Mouse (Mus musculus): ENCODE measurements around the gene Runx2. TPM values are rescaled to one million over a fixed set of nuclear protein-coding genes. Genes with fewer than 3 reads are reported as not detected.

Runx2 gene
- polyA plus RNA-seq, 1 experiment from 2014 or later = 10.1 TPM

GRCm38 (mm10) chr17:44663208-44663607 is 151.4 kb downstream of the Runx2 start:
- Histone ChIP-seq H3K4me2 (ENCODE audit: low read depth, low read length) (no peak overlapping the region), H3K27me3 (ENCODE audit: control insufficient read depth, insufficient read depth, low read length) (no peaks in the 10 kb centered on the region), H3K4me3 (ENCODE audit: low read depth, low read length) (no peak overlapping the region), H3K27ac (replicated peaks; ENCODE audit: low read depth, low read length) (no peak overlapping the region), H3K4me1 (ENCODE audit: control insufficient read depth, insufficient read depth, low read length) (no peaks in the 10 kb centered on the region), H3K9ac (replicated peaks; ENCODE audit: low read length) (no peak overlapping the region), H3K36me3 (replicated peaks; ENCODE audit: control insufficient read depth, insufficient read depth, low read depth, low read length) (no peaks in the 10 kb centered on the region), H3K9me3 (replicated peaks; ENCODE audit: control insufficient read depth, low read length) (no peaks in the 10 kb centered on the region)
- no peak for DNase-seq (ENCODE audit: low spot score)
- WGBS = 78% methylated on average over 1 of the region's 1 CpGs
- no peak for ATAC-seq (replicated peaks; ENCODE audit: insufficient number of reproducible peaks, low FRiP score, low TSS enrichment, low read depth)

DNA sequence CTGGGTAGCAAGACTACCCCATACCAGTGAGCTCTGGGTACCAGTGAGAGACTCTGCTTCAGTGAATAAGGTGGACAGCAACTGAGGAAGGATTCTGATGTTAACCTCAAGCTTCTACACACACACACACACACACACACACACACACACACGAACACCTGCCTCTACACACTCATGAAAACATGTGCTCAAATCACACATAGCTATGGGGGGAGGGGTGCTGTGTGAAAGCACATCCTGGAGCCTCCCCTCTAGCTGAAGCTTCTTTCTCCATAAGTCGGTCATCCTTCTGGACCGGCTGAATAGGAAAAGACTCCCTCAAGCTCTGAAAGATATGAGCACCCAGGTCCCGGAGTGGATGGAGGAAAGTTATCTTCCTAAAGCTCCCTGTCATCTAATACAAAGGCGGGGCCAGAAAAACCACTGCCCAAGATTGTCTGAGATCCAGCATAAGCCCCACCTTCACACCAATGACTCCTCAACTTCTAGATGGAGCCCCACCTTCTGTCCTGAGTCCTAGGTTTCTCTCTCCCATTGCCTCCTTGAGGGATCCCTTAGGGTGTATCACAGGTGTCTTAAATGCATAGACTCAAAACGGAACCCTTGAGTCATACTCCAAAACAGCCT is 152.4 kb downstream of the Runx2 start:
- 92% methylated on average over 6 of the region's 6 CpGs for WGBS
- no peaks in the 10 kb centered on the region for H3K27me3 ChIP-seq (ENCODE audit: control insufficient read depth, insufficient read depth, low read length)
- H3K4me2 ChIP-seq (ENCODE audit: low read depth, low read length) = no peak overlapping the region
- H3K36me3 ChIP-seq (replicated peaks; ENCODE audit: control insufficient read depth, insufficient read depth, low read depth, low read length) = no peaks in the 10 kb centered on the region
- ATAC-seq (replicated peaks; ENCODE audit: insufficient number of reproducible peaks, low FRiP score, low TSS enrichment, low read depth) (no peak), DNase-seq (ENCODE audit: low spot score) (no peak)
- H3K9me3 ChIP-seq (replicated peaks; ENCODE audit: control insufficient read depth, low read length) = no peaks in the 10 kb centered on the region
- no peak overlapping the region for H3K4me3 ChIP-seq (ENCODE audit: low read depth, low read length)
- H3K4me1 ChIP-seq (ENCODE audit: control insufficient read depth, insufficient read depth, low read length) = no peaks in the 10 kb centered on the region
- no peak overlapping the region for H3K27ac ChIP-seq (replicated peaks; ENCODE audit: low read depth, low read length)
- H3K9ac ChIP-seq (replicated peaks; ENCODE audit: low read length) = no peak overlapping the region

- no peaks in the 10 kb centered on the region for H3K36me3 ChIP-seq (replicated peaks; ENCODE audit: control insufficient read depth, insufficient read depth, low read depth, low read length)
- H3K27me3 ChIP-seq (ENCODE audit: control insufficient read depth, insufficient read depth, low read length) = no peaks in the 10 kb centered on the region
- ATAC-seq (replicated peaks; ENCODE audit: insufficient number of reproducible peaks, low FRiP score, low TSS enrichment, low read depth) (no peak), DNase-seq (ENCODE audit: low spot score) (no peak)
- no peak overlapping the region for H3K4me3 ChIP-seq (ENCODE audit: low read depth, low read length)
- no peaks in the 10 kb centered on the region for H3K4me1 ChIP-seq (ENCODE audit: control insufficient read depth, insufficient read depth, low read length)
- WGBS = 74% methylated on average over 7 of the region's 7 CpGs
- H3K9me3 ChIP-seq (replicated peaks; ENCODE audit: control insufficient read depth, low read length) = no peaks in the 10 kb centered on the region
- H3K4me2 ChIP-seq (ENCODE audit: low read depth, low read length) = no peak overlapping the region
- H3K27ac ChIP-seq (replicated peaks; ENCODE audit: low read depth, low read length) = no peak overlapping the region
- H3K9ac ChIP-seq (replicated peaks; ENCODE audit: low read length) = no peak overlapping the region
These were observed 154.3 kb downstream of the Runx2 start for GRCm38 (mm10) chr17:44660121-44660806.

DNA sequence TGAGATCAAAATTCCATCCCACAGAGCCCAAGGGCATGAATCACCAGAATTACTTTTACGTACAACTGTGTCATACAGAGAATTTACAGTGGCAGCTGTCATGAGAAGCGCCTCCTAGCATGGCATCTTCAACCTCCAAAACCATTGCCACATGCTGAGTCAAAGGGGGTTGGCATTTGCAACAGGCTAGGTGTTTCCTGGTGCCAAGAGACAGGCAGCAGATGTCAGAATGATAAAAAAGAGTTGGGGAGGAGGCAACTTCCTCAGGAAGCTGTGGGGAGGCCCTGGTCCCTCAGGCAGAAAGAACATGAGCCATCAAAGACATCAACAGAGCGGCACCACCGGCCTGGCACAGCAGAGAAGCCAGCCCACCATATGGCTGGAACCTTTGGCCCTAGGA is 160.1 kb downstream of the Runx2 start:
- H3K9ac ChIP-seq (replicated peaks; ENCODE audit: low read length) = no peak overlapping the region
- no peaks in the 10 kb centered on the region for H3K9me3 ChIP-seq (replicated peaks; ENCODE audit: control insufficient read depth, low read length)
- DNase-seq (ENCODE audit: low spot score) (no peak), ATAC-seq (replicated peaks; ENCODE audit: insufficient number of reproducible peaks, low FRiP score, low TSS enrichment, low read depth) (no peak)
- H3K4me3 ChIP-seq (ENCODE audit: low read depth, low read length) = no peak overlapping the region
- no peak overlapping the region for H3K4me2 ChIP-seq (ENCODE audit: low read depth, low read length)
- no peak overlapping the region for H3K27ac ChIP-seq (replicated peaks; ENCODE audit: low read depth, low read length)
- no peaks in the 10 kb centered on the region for H3K36me3 ChIP-seq (replicated peaks; ENCODE audit: control insufficient read depth, insufficient read depth, low read depth, low read length)
- 79% methylated on average over 4 of the region's 4 CpGs for WGBS
- no peaks in the 10 kb centered on the region for H3K4me1 ChIP-seq (ENCODE audit: control insufficient read depth, insufficient read depth, low read length)
- H3K27me3 ChIP-seq (ENCODE audit: control insufficient read depth, insufficient read depth, low read length) = no peaks in the 10 kb centered on the region

DNA sequence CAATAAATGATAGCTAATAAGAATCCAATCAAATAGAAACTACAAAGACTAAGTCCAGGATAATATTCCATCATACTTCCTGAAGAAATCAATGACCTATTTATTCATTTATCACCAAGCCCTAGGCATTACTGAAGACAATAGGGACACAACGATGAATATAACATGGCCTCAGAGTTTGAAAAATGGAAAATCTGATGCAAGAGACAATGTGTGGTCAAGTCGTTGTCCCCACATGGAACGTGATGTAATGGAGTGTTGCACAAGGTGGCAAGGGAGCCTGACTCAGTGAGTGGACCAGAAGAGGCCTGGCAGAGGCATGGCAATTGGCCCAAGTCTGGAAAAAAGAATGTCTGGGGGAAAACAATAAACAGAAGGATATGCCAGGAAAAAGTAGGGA is 161.5 kb downstream of the Runx2 start:
- no peak overlapping the region for H3K4me3 ChIP-seq (ENCODE audit: low read depth, low read length)
- H3K9ac ChIP-seq (replicated peaks; ENCODE audit: low read length) = no peak overlapping the region
- H3K36me3 ChIP-seq (replicated peaks; ENCODE audit: control insufficient read depth, insufficient read depth, low read depth, low read length) = no peaks in the 10 kb centered on the region
- no peaks in the 10 kb centered on the region for H3K27me3 ChIP-seq (ENCODE audit: control insufficient read depth, insufficient read depth, low read length)
- 88% methylated on average over 3 of the region's 3 CpGs for WGBS
- no peak overlapping the region for H3K27ac ChIP-seq (replicated peaks; ENCODE audit: low read depth, low read length)
- ATAC-seq (replicated peaks; ENCODE audit: insufficient number of reproducible peaks, low FRiP score, low TSS enrichment, low read depth) (no peak), DNase-seq (ENCODE audit: low spot score) (no peak)
- H3K4me2 ChIP-seq (ENCODE audit: low read depth, low read length) = no peak overlapping the region
- no peaks in the 10 kb centered on the region for H3K4me1 ChIP-seq (ENCODE audit: control insufficient read depth, insufficient read depth, low read length)
- no peaks in the 10 kb centered on the region for H3K9me3 ChIP-seq (replicated peaks; ENCODE audit: control insufficient read depth, low read length)

DNA sequence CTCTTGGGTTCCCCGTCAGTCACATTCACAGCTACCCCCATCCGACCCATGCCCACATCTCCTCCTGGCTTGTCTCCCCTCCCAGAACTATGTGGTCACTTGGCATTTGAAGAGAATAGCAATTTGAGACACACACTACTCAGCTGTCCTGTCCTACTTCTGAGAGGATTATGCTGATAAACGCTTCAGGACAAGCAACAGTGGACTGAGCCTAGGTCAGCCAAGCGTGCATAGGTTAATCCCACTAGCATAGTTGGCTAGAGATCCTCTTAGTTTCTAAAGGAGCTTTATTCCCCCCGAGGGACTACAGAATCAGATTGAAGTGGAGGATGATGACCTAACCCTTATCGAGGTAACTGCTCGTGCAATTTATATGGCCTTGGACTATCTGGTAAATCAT is 162.5 kb downstream of the Runx2 start:
- Histone ChIP-seq H3K36me3 (replicated peaks; ENCODE audit: control insufficient read depth, insufficient read depth, low read depth, low read length) (no peaks in the 10 kb centered on the region), H3K27ac (replicated peaks; ENCODE audit: low read depth, low read length) (no peak overlapping the region), H3K4me2 (ENCODE audit: low read depth, low read length) (no peak overlapping the region), H3K4me1 (ENCODE audit: control insufficient read depth, insufficient read depth, low read length) (no peaks in the 10 kb centered on the region), H3K9me3 (replicated peaks; ENCODE audit: control insufficient read depth, low read length) (no peaks in the 10 kb centered on the region), H3K4me3 (ENCODE audit: low read depth, low read length) (no peak overlapping the region), H3K27me3 (ENCODE audit: control insufficient read depth, insufficient read depth, low read length) (no peaks in the 10 kb centered on the region), H3K9ac (replicated peaks; ENCODE audit: low read length) (no peak overlapping the region)
- 78% methylated on average over 7 of the region's 7 CpGs for WGBS
- DNase-seq (ENCODE audit: low spot score) (no peak), ATAC-seq (replicated peaks; ENCODE audit: insufficient number of reproducible peaks, low FRiP score, low TSS enrichment, low read depth) (no peak)

- WGBS = 85% methylated on average over 8 of the region's 8 CpGs
- Histone ChIP-seq H3K9ac (replicated peaks; ENCODE audit: low read length) (no peak overlapping the region), H3K4me3 (ENCODE audit: low read depth, low read length) (no peak overlapping the region), H3K4me1 (ENCODE audit: control insufficient read depth, insufficient read depth, low read length) (no peaks in the 10 kb centered on the region), H3K4me2 (ENCODE audit: low read depth, low read length) (no peak overlapping the region), H3K36me3 (replicated peaks; ENCODE audit: control insufficient read depth, insufficient read depth, low read depth, low read length) (no peaks in the 10 kb centered on the region), H3K27ac (replicated peaks; ENCODE audit: low read depth, low read length) (no peak overlapping the region), H3K27me3 (ENCODE audit: control insufficient read depth, insufficient read depth, low read length) (no peaks in the 10 kb centered on the region), H3K9me3 (replicated peaks; ENCODE audit: control insufficient read depth, low read length) (no peaks in the 10 kb centered on the region)
- ATAC-seq (replicated peaks; ENCODE audit: insufficient number of reproducible peaks, low FRiP score, low TSS enrichment, low read depth) (no peak), DNase-seq (ENCODE audit: low spot score) (no peak)
These were observed 163.0 kb downstream of the Runx2 start for GRCm38 (mm10) chr17:44651613-44652012.

- H3K4me3 ChIP-seq (ENCODE audit: low read depth, low read length) = no peak overlapping the region
- ATAC-seq (replicated peaks; ENCODE audit: insufficient number of reproducible peaks, low FRiP score, low TSS enrichment, low read depth) (no peak), DNase-seq (ENCODE audit: low spot score) (no peak)
- H3K4me1 ChIP-seq (ENCODE audit: control insufficient read depth, insufficient read depth, low read length) = no peaks in the 10 kb centered on the region
- H3K36me3 ChIP-seq (replicated peaks; ENCODE audit: control insufficient read depth, insufficient read depth, low read depth, low read length) = no peaks in the 10 kb centered on the region
- H3K9me3 ChIP-seq (replicated peaks; ENCODE audit: control insufficient read depth, low read length) = no peaks in the 10 kb centered on the region
- H3K27me3 ChIP-seq (ENCODE audit: control insufficient read depth, insufficient read depth, low read length) = no peaks in the 10 kb centered on the region
- H3K27ac ChIP-seq (replicated peaks; ENCODE audit: low read depth, low read length) = no peak overlapping the region
- H3K4me2 ChIP-seq (ENCODE audit: low read depth, low read length) = no peak overlapping the region
- WGBS = 78% methylated on average over 2 of the region's 2 CpGs
- no peak overlapping the region for H3K9ac ChIP-seq (replicated peaks; ENCODE audit: low read length)
These were observed 164.2 kb downstream of the Runx2 start for GRCm38 (mm10) chr17:44650431-44650830.
